Mouse (Mus musculus): ENCODE data around the gene Snx13.

The Snx13 gene

GRCm38 (mm10) chr12:35191698-35192425, 144.9 kb downstream of the Snx13 start:
- peak; percentile 78 for DNase-seq (ENCODE audit: low spot score)

- DNase-seq (ENCODE audit: low spot score): no peak
Measured at GRCm38 (mm10) chr12:35192426-35192769, 145.4 kb downstream of the Snx13 start.
